Mouse (Mus musculus): ENCODE measurements around the gene Doxl2.
A peak's percentile ranks its signal among the peaks of the same experiment; 100 is the strongest.
"Not testable (repeated sequence)": the region's sequence is repeated elsewhere in the genome, so short reads cannot be mapped to it uniquely, and the experiment has no call there.

Gene Doxl2

GRCm38 (mm10) chr6:48974663-48975062 is at the start of gene Doxl2:
Gene Doxl2, plus strand, starts transcription at chr6:48974963.
- DNase-seq (ENCODE audit: low spot score): no peak

DNA sequence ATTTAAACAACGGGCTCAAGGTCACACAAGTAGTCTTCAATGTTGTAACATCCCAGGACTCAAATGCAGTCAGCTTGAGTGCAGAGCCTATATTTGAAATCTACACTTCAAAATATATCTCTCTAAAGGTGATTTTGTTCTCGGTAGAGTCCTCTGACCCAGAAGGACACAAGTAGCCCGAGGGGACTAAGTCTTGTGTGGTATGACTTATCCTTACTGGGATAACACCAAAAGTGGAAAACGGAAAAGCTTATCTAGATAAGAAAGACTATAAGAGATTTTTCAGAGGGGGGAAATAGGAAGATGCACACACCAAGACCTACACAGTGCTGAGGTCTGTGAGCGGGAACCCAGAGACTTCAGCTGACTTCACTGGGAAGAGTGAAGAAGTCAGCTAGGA is 45.2 kb upstream of the Doxl2 start, which contains the start of gene 1600015I10Rik:
1600015I10Rik (plus strand) TSS at position 301 of the 400 bp plus-strand sequence.
- DNase-seq (ENCODE audit: low spot score): no peak

DNA sequence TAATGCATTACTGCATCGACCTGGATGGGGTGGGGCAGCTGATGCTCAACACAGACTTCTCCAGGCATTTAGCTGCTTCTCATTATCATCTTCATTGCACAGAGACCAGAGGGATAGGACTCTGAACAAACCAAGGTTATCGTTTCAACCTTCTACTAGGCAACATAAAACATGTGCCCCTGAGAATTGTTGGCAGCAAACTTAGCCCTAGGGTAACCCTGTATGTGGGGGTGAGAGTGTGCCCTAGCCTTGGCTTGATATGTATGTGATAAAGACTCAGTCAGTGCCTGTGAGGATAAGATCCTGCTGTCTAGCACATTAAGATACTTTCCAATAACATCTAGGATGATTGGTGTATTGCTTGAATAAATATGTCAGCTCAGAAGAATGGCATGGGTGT is 25.2 kb upstream of the Doxl2 start:
- no peak for DNase-seq (ENCODE audit: low spot score)

DNA sequence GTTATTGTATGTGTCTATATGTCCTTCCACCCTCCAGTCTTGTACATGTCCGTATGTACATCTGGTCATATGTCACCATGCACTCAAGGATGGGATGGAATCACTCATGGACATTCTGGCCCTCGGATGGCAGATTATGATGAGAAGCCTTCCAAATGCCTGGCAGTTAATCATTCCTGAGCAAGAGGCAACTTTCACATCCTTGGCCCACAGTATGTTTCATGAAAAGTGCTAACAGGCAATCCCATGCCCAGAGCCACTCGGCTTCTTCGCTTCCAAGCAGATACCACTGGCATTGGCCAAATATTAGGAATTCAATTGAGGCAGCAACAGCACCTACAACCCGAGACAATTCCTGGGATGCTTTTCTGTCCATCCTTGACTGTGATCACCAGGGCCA is 24.1 kb upstream of the Doxl2 start:
- DNase-seq (ENCODE audit: low spot score): no peak

GRCm38 (mm10) chr6:48951630-48952029 is 23.1 kb upstream of the Doxl2 start:
- no peak for DNase-seq (ENCODE audit: low spot score)

- DNase-seq (ENCODE audit: low spot score): no peak
Observed at GRCm38 (mm10) chr6:48953220-48953619, 21.5 kb upstream of the Doxl2 start.

- no peak for DNase-seq (ENCODE audit: low spot score)
Observed at GRCm38 (mm10) chr6:48954211-48954610, 20.6 kb upstream of the Doxl2 start.

DNA sequence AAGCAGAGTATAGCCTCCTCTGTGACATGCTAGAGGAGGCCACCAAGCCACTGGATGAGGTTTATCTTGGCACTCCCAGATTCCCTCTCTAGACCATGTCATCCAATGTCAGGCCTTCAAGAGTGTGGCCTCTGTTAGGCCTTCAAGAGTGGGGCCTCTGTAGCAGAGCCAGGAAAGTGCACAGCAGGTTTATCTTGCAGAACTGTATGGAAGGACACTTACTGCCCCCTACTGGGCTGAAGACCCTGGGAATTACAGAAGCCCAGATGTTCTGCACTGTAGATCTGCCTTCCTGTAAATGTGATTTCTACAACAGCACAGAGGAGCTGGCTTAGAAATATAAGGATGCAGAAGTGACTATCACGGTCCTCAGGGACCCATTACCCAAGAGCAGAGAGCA is 19.8 kb upstream of the Doxl2 start:
- peak; percentile 6 for DNase-seq (ENCODE audit: low spot score)

GRCm38 (mm10) chr6:48956785-48957184 is 18.0 kb upstream of the Doxl2 start:
- no peak for DNase-seq (ENCODE audit: low spot score)

- DNase-seq (ENCODE audit: low spot score): peak; percentile 6
Observed at GRCm38 (mm10) chr6:48958053-48958452, 16.7 kb upstream of the Doxl2 start.

DNA sequence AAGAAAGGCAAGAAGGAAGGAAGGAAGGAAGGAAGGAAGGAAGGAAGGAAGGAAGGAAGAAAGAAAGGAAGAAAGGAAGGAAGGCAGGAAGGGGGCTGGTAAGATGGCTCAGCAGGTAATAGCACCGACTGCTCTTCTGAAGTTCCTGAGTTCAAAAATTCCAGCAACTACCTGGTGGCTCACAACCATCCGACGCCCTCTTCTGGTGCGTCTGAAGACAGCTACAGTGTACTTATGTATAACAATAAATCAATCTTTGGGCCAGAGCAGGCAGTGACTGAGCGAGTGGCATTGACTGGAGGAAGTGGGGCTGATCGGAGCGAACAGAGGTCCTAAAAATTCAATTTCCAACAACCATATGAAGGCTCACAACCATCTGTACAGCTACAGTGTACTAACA is 15.6 kb upstream of the Doxl2 start:
- DNase-seq (ENCODE audit: low spot score): not testable (repeated sequence)

DNA sequence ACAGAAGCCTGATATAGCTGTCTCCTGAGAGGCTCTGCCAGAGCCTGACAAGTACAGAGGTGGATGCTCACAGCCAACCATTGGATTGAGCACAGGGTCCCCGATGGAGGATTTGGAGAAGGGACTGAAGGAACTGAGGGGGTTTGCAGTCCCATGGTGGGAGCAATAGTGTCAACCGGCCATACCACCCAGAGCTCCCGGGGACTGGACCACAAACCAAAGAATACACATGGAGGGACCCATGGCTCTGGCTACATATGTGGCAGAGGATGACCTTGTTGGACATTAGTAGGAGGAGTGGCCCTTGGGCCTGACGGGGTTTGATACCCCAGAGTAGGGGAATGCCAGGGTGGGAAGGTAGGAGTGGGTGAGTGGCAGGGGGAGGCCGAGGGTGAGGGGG is 8.1 kb upstream of the Doxl2 start:
- DNase-seq (ENCODE audit: low spot score): not testable (repeated sequence)

DNA sequence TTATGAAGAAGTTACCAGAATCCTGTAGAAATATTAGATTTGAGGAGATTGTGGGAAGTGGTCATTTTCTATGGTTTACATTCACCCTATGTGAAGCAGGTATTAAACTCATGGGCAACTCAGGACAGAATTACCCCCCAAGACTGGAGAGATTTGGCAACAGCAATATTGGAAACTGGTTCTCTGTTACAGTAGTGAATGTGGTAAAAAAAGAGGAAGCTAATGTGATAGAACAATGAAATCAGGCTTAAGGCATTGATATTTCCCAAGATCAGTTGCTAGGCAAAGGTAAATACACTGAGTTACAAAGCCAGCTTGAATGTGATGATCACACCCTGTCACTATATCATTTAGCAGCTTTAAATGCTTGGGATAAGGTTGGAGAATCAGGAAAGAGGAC is 6.9 kb upstream of the Doxl2 start:
- DNase-seq (ENCODE audit: low spot score): no peak

DNA sequence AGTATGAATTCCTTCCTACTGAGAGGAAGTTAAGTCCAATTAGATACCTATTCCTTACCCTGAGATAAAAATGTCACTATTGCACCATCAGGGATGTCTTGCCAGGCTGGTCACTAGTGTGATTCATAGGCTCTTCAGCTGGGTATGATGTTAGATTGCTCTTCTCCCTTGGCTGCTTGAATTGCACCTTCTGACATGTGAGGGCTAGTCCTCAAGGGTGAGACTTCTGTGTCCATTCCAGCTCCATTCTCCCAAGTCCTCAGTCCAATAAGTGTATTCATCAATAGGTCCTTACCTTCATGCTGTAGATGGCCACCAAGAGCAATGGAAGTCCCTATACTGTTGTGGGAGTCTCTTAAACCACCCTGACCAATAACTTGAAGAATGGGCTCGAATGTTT is 4.9 kb downstream of the Doxl2 start:
- DNase-seq (ENCODE audit: low spot score): no peak

- DNase-seq (ENCODE audit: low spot score): no peak
Observed at GRCm38 (mm10) chr6:48982305-48982704, 7.5 kb downstream of the Doxl2 start.

DNA sequence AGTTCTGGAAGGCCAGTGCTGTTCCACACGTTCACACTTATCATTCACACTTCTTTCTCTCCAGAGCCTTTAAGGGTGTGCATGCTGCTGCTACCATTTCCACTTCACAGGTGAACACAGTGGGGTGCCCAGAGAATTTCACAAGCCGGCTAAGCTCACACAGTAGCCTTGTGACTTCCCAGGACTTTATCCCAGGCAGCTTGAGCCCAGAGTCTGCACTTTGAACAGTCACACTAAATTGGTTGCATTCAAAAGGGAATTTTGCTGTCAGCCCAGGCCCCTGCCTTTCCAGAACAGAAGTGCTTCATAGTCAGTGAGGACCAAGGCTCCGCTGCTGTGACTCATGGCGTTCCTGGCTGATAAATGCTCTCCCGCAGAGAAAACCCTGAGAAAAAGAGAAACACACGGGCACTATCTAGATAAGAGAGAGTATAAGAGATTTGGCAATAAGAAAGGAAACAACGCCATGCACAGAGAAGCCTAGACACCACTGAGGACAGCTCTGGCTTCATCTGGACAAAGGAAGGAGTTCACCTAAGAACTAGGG is 11.8 kb downstream of the Doxl2 start, which contains the start of gene Svs1:
Svs1 (plus strand) TSS at position 418 of the 547 bp plus-strand sequence.
- no peak for DNase-seq (ENCODE audit: low spot score)

DNA sequence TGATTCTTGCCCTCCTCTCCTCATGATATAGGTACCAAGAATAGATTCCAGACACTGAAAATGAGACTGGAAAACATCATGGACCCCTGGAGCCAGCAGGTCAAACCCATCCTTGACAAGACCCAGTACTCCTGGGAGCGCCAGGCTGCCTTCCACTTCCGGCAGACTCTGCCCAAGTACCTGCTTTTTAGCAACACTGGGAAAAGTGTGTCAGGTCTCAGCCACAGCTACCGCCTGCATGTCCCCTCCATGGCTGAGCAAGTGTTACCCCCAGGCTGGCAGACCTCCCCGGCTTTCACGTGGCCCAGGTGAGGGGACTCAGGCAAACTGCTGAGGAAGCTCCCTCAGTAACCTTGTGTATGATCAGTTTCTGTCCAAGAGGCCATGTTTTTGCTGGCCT is 15.2 kb downstream of the Doxl2 start:
- DNase-seq (ENCODE audit: low spot score): no peak

DNA sequence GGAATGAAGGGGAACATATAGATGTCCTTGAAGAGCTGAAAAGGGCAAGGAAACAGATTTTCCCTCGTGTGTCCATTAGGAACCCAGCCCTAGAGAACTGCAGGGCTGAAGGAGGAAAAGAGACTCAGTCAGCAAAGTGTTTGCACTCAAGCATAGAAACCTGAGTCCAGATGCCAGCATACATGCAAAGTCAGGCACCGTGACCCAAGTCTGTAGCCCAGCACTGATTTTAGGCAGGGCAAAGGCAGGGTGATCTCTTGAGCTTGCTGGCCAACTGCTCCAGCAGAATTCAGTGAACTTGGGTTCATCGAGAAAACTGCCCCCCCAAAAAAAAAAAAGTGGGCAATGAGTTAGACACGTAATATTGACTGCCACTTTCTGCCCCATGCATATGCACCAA is 17.2 kb downstream of the Doxl2 start:
- DNase-seq (ENCODE audit: low spot score): no peak

DNA sequence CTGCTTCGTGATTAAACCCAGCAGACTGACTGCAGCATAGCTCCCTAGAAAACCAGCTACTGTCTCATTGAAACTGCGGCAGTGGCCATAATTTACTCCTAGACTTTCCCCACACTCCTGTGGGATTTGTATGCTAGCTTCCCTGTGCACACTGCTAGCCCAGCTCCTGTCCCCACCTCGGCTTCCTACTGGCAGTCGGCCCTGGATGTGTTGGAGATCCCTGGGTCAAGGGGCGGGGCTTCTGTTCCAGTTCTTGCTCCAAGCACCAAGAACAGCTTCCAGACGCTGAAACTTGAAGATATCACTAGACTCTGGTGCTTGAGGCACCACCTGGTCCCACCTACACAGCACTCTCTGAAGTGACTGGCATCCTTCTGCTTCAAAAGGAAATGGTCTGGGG is 23.4 kb downstream of the Doxl2 start:
- DNase-seq (ENCODE audit: low spot score): no peak

GRCm38 (mm10) chr6:48998796-48999195 is 24.0 kb downstream of the Doxl2 start:
- no peak for DNase-seq (ENCODE audit: low spot score)

DNA sequence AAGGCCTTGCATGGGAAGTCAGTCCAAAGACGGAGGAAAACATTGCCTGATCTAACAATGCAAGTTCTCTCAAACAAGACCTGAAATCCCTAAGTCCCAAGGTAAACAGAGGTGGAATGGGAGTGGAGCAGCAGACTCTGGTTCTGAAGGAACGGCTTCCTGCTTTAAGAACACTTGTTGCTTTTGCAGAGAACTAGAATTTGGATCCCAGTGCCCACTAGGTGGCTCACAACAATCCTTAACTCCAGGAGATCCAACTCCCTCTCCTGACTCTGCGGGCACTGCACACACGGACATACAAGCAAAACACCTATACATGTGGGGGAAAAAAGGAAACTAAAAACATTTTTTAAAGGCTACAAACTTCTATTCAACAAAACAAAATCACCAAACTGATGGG is 28.6 kb downstream of the Doxl2 start:
- DNase-seq (ENCODE audit: low spot score): no peak

GRCm38 (mm10) chr6:49007981-49008380 is 33.2 kb downstream of the Doxl2 start:
- DNase-seq (ENCODE audit: low spot score): peak; percentile 65

GRCm38 (mm10) chr6:49008420-49009160 is 33.8 kb downstream of the Doxl2 start:
- DNase-seq (ENCODE audit: low spot score): no peak

DNA sequence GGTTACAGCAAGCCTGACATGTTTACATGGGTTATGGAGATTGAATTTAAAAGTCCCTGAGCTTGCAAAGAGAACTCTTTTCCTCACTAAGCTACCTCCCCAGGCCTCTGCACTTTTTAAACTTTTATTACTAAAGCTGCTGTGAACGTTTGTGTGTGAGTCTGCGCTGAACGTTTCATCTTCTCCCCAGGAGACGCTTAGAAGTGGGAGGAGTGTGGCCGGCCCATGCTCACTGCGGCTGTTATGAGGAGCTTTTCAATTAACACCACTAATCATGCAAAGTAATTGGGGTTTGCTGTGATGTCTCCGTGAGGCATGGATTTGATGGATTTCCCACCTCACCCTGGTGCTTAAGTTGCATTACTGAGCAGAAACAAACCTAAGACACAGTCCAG is 34.4 kb downstream of the Doxl2 start:
- DNase-seq (ENCODE audit: low spot score): no peak
